Mouse (Mus musculus): ENCODE data around the gene Actn3. TPM values are rescaled to one million over a fixed set of nuclear protein-coding genes. Genes with fewer than 3 reads are reported as not detected.
"Not testable (repeated sequence)": the region's sequence is repeated elsewhere in the genome, so short reads cannot be mapped to it uniquely, and the experiment has no call there.

Actn3 gene
- polyA plus RNA-seq, 1 experiment, result 0.32 TPM

- WGBS, result 91% methylated on average over 10 of the region's 10 CpGs
These were observed 12.1 kb upstream of the Actn3 start for GRCm38 (mm10) chr19:4889791-4890190.

GRCm38 (mm10) chr19:4883961-4884360 lies 6.3 kb upstream of the Actn3 start:
- no peaks in the 10 kb centered on the region for H3K36me3 ChIP-seq (ENCODE audit: control insufficient read depth, insufficient read depth, low read length)
- H3K4me1 ChIP-seq (ENCODE audit: control insufficient read depth, insufficient read depth, insufficient read length), result no peaks in the 10 kb centered on the region
- WGBS, result 93% methylated on average over 4 of the region's 4 CpGs
- no peak overlapping the region for H3K4me3 ChIP-seq (ENCODE audit: extremely low read depth, insufficient read depth, insufficient read length)
- TF ChIP-seq CTCF (IDR thresholded peaks at IDR 0.05; ENCODE audit: extremely low read depth, insufficient read depth, insufficient read length, insufficient replicate concordance) (no peak), POLR2A (IDR thresholded peaks at IDR 0.05; ENCODE audit: low read depth, low read length) (no peak)
- H3K27me3 ChIP-seq (ENCODE audit: control insufficient read depth, insufficient read depth, low read length), result no peaks in the 10 kb centered on the region
- no peak for DNase-seq (ENCODE audit: low read depth in 1 of 2, low spot score in 2 of 2)
- no peak overlapping the region for H3K27ac ChIP-seq (ENCODE audit: insufficient read depth, low read length)

More at GRCm38 (mm10) chr19:4889791-4890190, 12.1 kb upstream of the Actn3 start:
- no peaks in the 10 kb centered on the region for H3K27me3 ChIP-seq (ENCODE audit: control insufficient read depth, insufficient read depth, low read length)
- H3K4me3 ChIP-seq (ENCODE audit: extremely low read depth, insufficient read depth, insufficient read length), result no peak overlapping the region
- no peaks in the 10 kb centered on the region for H3K36me3 ChIP-seq (ENCODE audit: control insufficient read depth, insufficient read depth, low read length)
- DNase-seq (ENCODE audit: low read depth in 1 of 2, low spot score in 2 of 2), result no peak
- no peak overlapping the region for H3K27ac ChIP-seq (ENCODE audit: insufficient read depth, low read length)
- TF ChIP-seq CTCF (IDR thresholded peaks at IDR 0.05; ENCODE audit: extremely low read depth, insufficient read depth, insufficient read length, insufficient replicate concordance), result no peak
- TF ChIP-seq POLR2A (IDR thresholded peaks at IDR 0.05; ENCODE audit: low read depth, low read length), result no peak
- no peaks in the 10 kb centered on the region for H3K4me1 ChIP-seq (ENCODE audit: control insufficient read depth, insufficient read depth, insufficient read length)

DNA sequence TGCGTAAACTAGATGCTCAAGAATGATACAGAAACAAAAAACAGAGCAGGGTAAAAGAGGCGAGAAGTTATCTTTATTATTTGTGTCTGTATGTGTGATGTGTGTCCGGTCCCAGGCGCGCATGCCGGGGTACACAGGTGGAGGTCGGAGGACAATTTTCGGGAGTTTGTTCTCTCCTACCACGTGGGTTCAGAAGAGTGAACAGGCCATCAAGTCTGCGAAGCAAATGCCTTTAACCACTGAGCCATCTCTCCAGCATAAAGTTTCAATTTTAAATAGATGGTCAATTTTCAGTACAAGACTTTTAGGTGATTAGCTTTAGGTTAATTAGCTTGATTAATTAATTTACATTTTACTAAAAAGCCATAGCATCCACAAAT lies 1.6 kb upstream of the Actn3 start:
- WGBS, result 65% methylated on average over 10 of the region's 10 CpGs
- no peak for TF ChIP-seq POLR2A (IDR thresholded peaks at IDR 0.05; ENCODE audit: low read depth, low read length)
- TF ChIP-seq CTCF (IDR thresholded peaks at IDR 0.05; ENCODE audit: extremely low read depth, insufficient read depth, insufficient read length, insufficient replicate concordance), result no peak
- H3K4me1 ChIP-seq (ENCODE audit: control insufficient read depth, insufficient read depth, insufficient read length), result peaks cover 4% of the 10 kb centered on the region; the same call in 1 of the 2 replicates
- DNase-seq (ENCODE audit: low read depth in 1 of 2, low spot score in 2 of 2), result no peak
- H3K27me3 ChIP-seq (ENCODE audit: control insufficient read depth, insufficient read depth, low read length), result no peaks in the 10 kb centered on the region
- H3K27ac ChIP-seq (ENCODE audit: insufficient read depth, low read length), result no peak overlapping the region
- no peaks in the 10 kb centered on the region for H3K36me3 ChIP-seq (ENCODE audit: control insufficient read depth, insufficient read depth, low read length)
- no peak overlapping the region for H3K4me3 ChIP-seq (ENCODE audit: extremely low read depth, insufficient read depth, insufficient read length)

DNA sequence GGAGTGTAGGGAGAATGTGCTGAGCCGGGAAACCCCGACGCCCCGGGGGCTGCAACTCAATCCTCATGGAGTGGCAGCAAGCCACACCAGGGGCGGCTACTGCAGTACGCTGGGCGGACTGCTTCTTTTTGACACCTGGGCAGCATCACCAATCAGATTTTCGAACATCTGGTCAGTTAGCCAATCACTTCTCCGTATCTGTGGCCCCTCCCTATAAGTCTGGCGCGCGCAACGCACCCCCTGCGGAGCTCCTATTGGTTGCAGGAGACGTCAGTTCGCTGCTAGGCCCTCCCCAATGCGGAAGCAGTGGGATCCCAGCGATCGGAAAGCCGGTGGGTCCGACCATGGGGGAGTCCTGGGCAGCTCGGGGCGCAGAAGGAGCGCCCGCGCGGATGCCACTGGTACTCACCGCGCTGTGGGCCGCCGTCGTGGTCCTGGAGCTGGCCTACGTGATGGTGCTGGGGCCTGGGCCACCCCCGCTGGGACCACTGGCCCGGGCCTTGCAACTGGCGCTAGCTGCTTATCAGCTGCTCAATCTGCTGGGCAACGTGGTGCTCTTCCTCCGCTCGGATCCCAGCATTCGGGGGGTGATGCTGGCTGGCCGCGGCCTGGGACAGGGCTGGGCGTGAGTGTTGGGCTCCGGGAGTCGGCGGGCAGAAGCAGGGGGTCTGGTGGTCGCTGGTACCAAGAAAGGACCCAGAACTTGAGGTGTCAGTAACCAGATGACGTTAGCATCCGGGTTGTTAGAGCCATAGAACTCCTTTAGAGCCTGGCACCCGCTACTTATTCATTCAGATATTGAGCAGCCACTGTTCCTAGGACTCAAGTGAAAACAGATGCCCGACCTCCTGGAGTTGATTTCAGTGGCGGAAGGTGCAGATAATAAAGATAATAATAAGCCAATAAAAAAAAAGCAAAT lies 955 bp upstream of the Actn3 start, which contains the start of gene Zdhhc24:
Zdhhc24 (plus strand) TSS at position 264 of the 919 bp plus-strand sequence.
- WGBS, result 1% methylated on average over 52 of the region's 52 CpGs
- peaks cover 4% of the 10 kb centered on the region; the same call in 1 of the 2 replicates for H3K4me1 ChIP-seq (ENCODE audit: control insufficient read depth, insufficient read depth, insufficient read length)
- peak within 1 kb of the TSS; percentile 14; the same call in 1 of the 2 replicates for H3K27ac ChIP-seq (ENCODE audit: insufficient read depth, low read length)
- no peaks in the 10 kb centered on the region for H3K36me3 ChIP-seq (ENCODE audit: control insufficient read depth, insufficient read depth, low read length)
- TF ChIP-seq CTCF (IDR thresholded peaks at IDR 0.05; ENCODE audit: extremely low read depth, insufficient read depth, insufficient read length, insufficient replicate concordance) (no peak), POLR2A (IDR thresholded peaks at IDR 0.05; ENCODE audit: low read depth, low read length) (peak; percentile 43)
- no peaks in the 10 kb centered on the region for H3K27me3 ChIP-seq (ENCODE audit: control insufficient read depth, insufficient read depth, low read length)
- H3K4me3 ChIP-seq (ENCODE audit: extremely low read depth, insufficient read depth, insufficient read length), result peak within 1 kb of the TSS; percentile 94
- DNase-seq (ENCODE audit: low read depth in 1 of 2, low spot score in 2 of 2), result peak; percentile 88 to 95

DNA sequence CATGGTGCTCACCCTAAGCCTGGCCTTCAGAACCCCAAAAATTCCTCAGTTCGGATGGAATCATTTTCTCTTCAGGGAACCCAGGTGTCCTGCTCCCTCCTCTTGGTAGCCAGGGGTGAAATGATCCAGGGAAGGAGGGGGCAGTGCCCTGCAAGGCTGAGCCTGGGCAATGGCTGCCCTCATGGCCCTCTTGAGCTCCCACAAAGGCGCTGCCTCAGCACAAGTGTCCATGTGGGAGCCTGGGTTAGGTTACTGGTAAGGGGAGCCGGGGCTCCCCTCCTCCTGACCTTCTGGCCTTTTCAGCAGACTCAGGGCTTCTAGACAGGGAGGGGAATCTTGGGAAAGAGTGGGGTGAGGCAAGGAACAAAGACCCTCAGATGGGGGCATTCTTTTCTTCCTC lies 954 bp downstream of the Actn3 start:
- TF ChIP-seq CTCF (IDR thresholded peaks at IDR 0.05; ENCODE audit: extremely low read depth, insufficient read depth, insufficient read length, insufficient replicate concordance), result no peak
- TF ChIP-seq POLR2A (IDR thresholded peaks at IDR 0.05; ENCODE audit: low read depth, low read length), result no peak
- no peaks in the 10 kb centered on the region for H3K36me3 ChIP-seq (ENCODE audit: control insufficient read depth, insufficient read depth, low read length)
- H3K27me3 ChIP-seq (ENCODE audit: control insufficient read depth, insufficient read depth, low read length), result no peaks in the 10 kb centered on the region
- DNase-seq (ENCODE audit: low read depth in 1 of 2, low spot score in 2 of 2), result no peak
- WGBS, result 88% methylated on average over 3 of the region's 3 CpGs
- no peak overlapping the region for H3K27ac ChIP-seq (ENCODE audit: insufficient read depth, low read length)
- H3K4me1 ChIP-seq (ENCODE audit: control insufficient read depth, insufficient read depth, insufficient read length), result peaks cover 4% of the 10 kb centered on the region; the same call in 1 of the 2 replicates
- no peak overlapping the region for H3K4me3 ChIP-seq (ENCODE audit: extremely low read depth, insufficient read depth, insufficient read length)

DNA sequence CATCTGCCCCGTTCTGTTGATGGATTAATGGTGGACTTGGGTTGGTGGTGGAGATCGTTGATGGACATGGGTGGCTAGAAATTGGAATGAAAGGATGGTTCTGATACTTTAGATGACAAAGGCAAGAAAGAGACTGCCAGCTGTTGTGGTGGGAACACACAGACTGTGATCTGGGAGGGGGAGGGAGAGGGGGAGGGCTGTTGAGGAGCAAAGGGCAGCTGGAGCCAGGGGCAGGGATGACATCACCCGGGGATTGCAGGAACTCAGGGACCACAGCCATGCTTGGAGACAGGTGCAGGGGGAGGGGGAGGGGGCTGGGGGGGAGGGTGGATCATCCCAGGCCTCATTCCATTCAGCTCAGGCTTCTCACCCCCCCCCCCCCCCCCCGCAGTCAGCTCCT lies 1.5 kb downstream of the Actn3 start:
- no peak overlapping the region for H3K4me3 ChIP-seq (ENCODE audit: extremely low read depth, insufficient read depth, insufficient read length)
- no peaks in the 10 kb centered on the region for H3K36me3 ChIP-seq (ENCODE audit: control insufficient read depth, insufficient read depth, low read length)
- TF ChIP-seq POLR2A (IDR thresholded peaks at IDR 0.05; ENCODE audit: low read depth, low read length), result no peak
- TF ChIP-seq CTCF (IDR thresholded peaks at IDR 0.05; ENCODE audit: extremely low read depth, insufficient read depth, insufficient read length, insufficient replicate concordance), result no peak
- 69% methylated on average over 3 of the region's 4 CpGs for WGBS
- no peak for DNase-seq (ENCODE audit: low read depth in 1 of 2, low spot score in 2 of 2)
- no peaks in the 10 kb centered on the region for H3K27me3 ChIP-seq (ENCODE audit: control insufficient read depth, insufficient read depth, low read length)
- no peak overlapping the region for H3K27ac ChIP-seq (ENCODE audit: insufficient read depth, low read length)
- H3K4me1 ChIP-seq (ENCODE audit: control insufficient read depth, insufficient read depth, insufficient read length), result peaks cover 4% of the 10 kb centered on the region; the same call in 1 of the 2 replicates

DNA sequence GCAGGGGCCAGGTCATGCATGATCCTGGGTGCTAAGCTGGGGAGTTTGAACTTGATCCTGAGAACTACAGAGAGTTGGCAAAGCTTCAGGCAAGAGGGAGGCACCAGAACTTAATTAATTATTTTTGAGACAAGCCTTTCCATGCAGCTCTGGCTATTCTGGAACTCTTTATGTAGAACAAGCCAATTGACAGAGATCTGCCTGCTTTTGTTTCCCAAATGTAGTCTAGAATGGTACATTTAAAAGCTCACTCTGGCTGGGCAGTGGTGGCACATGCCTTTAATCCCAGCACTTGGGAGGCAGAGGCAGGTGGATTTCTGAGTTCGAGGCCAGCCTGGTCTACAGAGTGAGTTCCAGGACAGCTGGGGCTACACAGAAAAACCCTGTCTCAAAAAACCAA lies 3.1 kb downstream of the Actn3 start:
- not testable (repeated sequence) for DNase-seq (ENCODE audit: low read depth in 1 of 2, low spot score in 2 of 2); H3K4me3 ChIP-seq (ENCODE audit: extremely low read depth, insufficient read depth, insufficient read length); H3K27ac ChIP-seq (ENCODE audit: insufficient read depth, low read length); H3K4me1 ChIP-seq (ENCODE audit: control insufficient read depth, insufficient read depth, insufficient read length); H3K36me3 ChIP-seq (ENCODE audit: control insufficient read depth, insufficient read depth, low read length); H3K27me3 ChIP-seq (ENCODE audit: control insufficient read depth, insufficient read depth, low read length)
- WGBS, result 71% methylated on average over 1 of the region's 1 CpGs
